Mouse (Mus musculus): ENCODE data around the gene Exoc6b. TPM values are rescaled to one million over a fixed set of nuclear protein-coding genes. Genes with fewer than 3 reads are reported as not detected.

Gene Exoc6b
- polyA plus RNA-seq, 1 experiment from 2014 or later: 32.5 TPM

DNA sequence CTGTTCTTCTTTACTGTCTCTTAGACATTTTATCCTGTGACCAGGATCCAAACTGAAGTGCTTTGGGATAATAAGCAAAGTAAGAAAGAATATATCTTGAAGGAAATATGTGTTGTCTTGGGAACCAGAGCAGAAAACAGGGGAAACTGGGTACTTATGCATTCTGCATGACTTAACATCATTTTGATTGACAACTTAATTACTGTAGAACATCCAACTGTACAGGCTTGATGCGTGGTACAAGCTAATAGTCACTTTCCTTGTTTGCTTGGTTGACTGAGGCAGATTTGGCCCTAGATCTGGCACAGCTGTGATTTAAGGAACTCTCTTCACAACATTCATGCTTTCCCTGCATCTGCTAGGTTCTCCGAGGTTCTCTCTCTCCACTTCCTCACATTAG is 285.3 kb downstream of the Exoc6b start:
- Histone ChIP-seq H3K4me2 (replicated peaks; ENCODE audit: low read depth, low read length) (no peak overlapping the region), H3K4me3 (ENCODE audit: low read length) (no peak overlapping the region), H3K27ac (ENCODE audit: low read depth, low read length) (no peak overlapping the region), H3K4me1 (ENCODE audit: control insufficient read depth, insufficient read depth, low read length) (no peaks in the 10 kb centered on the region; the same call in 1 of the 2 replicates), H3K36me3 (ENCODE audit: control insufficient read depth, insufficient read depth, low read length) (no peaks in the 10 kb centered on the region), H3K9me3 (ENCODE audit: control insufficient read depth, low read length) (no peaks in the 10 kb centered on the region), H3K9ac (ENCODE audit: low read depth, low read length) (no peak overlapping the region), H3K27me3 (ENCODE audit: control insufficient read depth, insufficient read depth, low read length) (no peaks in the 10 kb centered on the region)
- ATAC-seq (ENCODE audit: low FRiP score, low TSS enrichment): no peak
- 46% methylated on average over 2 of the region's 2 CpGs for WGBS

DNA sequence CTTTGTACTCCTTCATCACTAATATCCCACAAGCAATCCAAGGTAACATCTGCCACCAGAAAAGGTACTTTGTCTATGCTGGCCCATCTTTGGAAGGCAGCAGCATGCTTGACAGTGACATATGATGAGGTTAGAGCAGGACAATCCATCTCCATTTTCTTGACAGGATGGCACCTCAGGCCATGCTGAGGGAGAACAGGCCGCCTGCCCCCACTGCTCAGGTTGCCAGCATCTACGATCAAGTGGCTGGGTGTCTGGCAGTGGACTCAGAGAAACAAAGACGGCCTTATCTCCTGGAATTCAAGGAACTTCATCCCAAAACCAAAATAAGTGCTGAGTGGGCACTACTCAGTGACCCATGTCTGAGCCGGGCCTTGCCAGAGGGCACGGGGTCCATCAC is 289.3 kb downstream of the Exoc6b start:
- Histone ChIP-seq H3K9ac (ENCODE audit: low read depth, low read length) (no peak overlapping the region), H3K36me3 (ENCODE audit: control insufficient read depth, insufficient read depth, low read length) (no peaks in the 10 kb centered on the region), H3K27me3 (ENCODE audit: control insufficient read depth, insufficient read depth, low read length) (no peaks in the 10 kb centered on the region), H3K4me2 (replicated peaks; ENCODE audit: low read depth, low read length) (no peak overlapping the region), H3K4me3 (ENCODE audit: low read length) (no peak overlapping the region), H3K9me3 (ENCODE audit: control insufficient read depth, low read length) (no peaks in the 10 kb centered on the region), H3K4me1 (ENCODE audit: control insufficient read depth, insufficient read depth, low read length) (no peaks in the 10 kb centered on the region; the same call in 1 of the 2 replicates), H3K27ac (ENCODE audit: low read depth, low read length) (no peak overlapping the region)
- 29% methylated on average over 5 of the region's 5 CpGs for WGBS
- ATAC-seq (ENCODE audit: low FRiP score, low TSS enrichment): no peak

GRCm38 (mm10) chr6:84778970-84779369 is 290.3 kb downstream of the Exoc6b start:
- no peak overlapping the region for H3K4me3 ChIP-seq (ENCODE audit: low read length)

DNA sequence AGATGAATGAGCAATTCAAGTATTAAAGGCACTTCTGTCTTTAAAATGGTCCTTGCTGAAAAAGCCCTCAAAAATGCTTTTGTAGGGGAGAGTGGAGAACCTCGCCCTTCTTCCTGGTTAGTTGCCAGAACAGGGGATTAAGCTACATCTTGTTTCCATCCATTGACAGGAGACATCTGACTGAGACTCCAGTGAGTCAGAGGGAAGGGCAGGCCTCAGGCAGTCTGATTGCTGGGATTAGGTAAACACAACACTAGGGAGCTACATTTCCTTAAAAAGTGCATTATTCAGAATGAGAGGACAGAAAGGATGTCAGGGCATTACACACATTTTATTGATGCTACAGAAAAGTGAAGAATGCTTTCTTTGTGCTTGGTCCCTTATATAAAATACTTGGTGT is 293.4 kb downstream of the Exoc6b start:
- Histone ChIP-seq H3K9ac (ENCODE audit: low read depth, low read length) (no peak overlapping the region), H3K9me3 (ENCODE audit: control insufficient read depth, low read length) (no peaks in the 10 kb centered on the region), H3K27me3 (ENCODE audit: control insufficient read depth, insufficient read depth, low read length) (no peaks in the 10 kb centered on the region), H3K4me3 (ENCODE audit: low read length) (no peak overlapping the region), H3K4me2 (replicated peaks; ENCODE audit: low read depth, low read length) (no peak overlapping the region), H3K27ac (ENCODE audit: low read depth, low read length) (no peak overlapping the region), H3K36me3 (ENCODE audit: control insufficient read depth, insufficient read depth, low read length) (no peaks in the 10 kb centered on the region), H3K4me1 (ENCODE audit: control insufficient read depth, insufficient read depth, low read length) (no peaks in the 10 kb centered on the region)
- 59% methylated on average over 1 of the region's 1 CpGs for WGBS
- ATAC-seq (ENCODE audit: low FRiP score, low TSS enrichment): no peak

More at GRCm38 (mm10) chr6:84778970-84779369, 290.3 kb downstream of the Exoc6b start:
- no peaks in the 10 kb centered on the region; the same call in 1 of the 2 replicates for H3K4me1 ChIP-seq (ENCODE audit: control insufficient read depth, insufficient read depth, low read length)
- no peak overlapping the region for H3K9ac ChIP-seq (ENCODE audit: low read depth, low read length)
- ATAC-seq (ENCODE audit: low FRiP score, low TSS enrichment): no peak
- WGBS: 55% methylated on average over 5 of the region's 5 CpGs
- H3K27ac ChIP-seq (ENCODE audit: low read depth, low read length): no peak overlapping the region
- H3K27me3 ChIP-seq (ENCODE audit: control insufficient read depth, insufficient read depth, low read length): no peaks in the 10 kb centered on the region
- H3K36me3 ChIP-seq (ENCODE audit: control insufficient read depth, insufficient read depth, low read length): no peaks in the 10 kb centered on the region
- H3K4me2 ChIP-seq (replicated peaks; ENCODE audit: low read depth, low read length): no peak overlapping the region
- no peaks in the 10 kb centered on the region for H3K9me3 ChIP-seq (ENCODE audit: control insufficient read depth, low read length)

GRCm38 (mm10) chr6:84755266-84755665 is 314.0 kb downstream of the Exoc6b start:
- H3K4me1 ChIP-seq (ENCODE audit: control insufficient read depth, insufficient read depth, low read length): no peaks in the 10 kb centered on the region
- no peaks in the 10 kb centered on the region for H3K27me3 ChIP-seq (ENCODE audit: control insufficient read depth, insufficient read depth, low read length)
- no peak overlapping the region for H3K4me3 ChIP-seq (ENCODE audit: low read length)
- H3K36me3 ChIP-seq (ENCODE audit: control insufficient read depth, insufficient read depth, low read length): no peaks in the 10 kb centered on the region
- no peak overlapping the region for H3K9ac ChIP-seq (ENCODE audit: low read depth, low read length)
- no peaks in the 10 kb centered on the region for H3K9me3 ChIP-seq (ENCODE audit: control insufficient read depth, low read length)
- H3K27ac ChIP-seq (ENCODE audit: low read depth, low read length): no peak overlapping the region
- no peak for ATAC-seq (ENCODE audit: low FRiP score, low TSS enrichment)
- H3K4me2 ChIP-seq (replicated peaks; ENCODE audit: low read depth, low read length): no peak overlapping the region
- WGBS: 77% methylated on average over 3 of the region's 3 CpGs

DNA sequence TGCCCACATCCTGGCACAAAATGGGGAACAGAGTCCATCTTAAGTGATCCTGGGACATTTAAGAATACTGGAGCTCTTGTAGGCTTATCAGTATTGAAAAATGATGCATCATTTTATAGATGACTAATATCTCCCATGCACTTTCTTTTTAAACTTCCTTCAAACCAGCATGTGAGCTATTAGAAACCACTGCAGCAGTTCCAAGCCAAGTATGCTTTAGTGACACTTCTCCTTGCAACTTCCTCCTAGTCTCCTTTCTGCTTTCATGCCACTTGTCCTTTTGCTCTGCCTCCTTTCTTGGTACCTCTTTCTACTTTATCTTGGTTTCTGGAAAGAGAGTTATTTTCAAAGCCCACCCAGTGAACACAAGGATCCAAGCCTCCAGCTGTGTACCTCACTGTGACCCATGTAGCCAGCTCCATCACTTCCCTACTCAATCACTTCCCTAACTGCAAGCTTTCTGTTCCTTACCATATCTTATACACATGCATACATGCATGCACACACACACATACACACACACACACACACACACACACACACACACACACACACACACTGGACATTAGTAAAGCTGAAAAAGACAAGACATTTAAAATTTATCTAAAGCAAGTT is 316.4 kb downstream of the Exoc6b start:
- no peak overlapping the region for H3K27ac ChIP-seq (ENCODE audit: low read depth, low read length)
- H3K4me2 ChIP-seq (replicated peaks; ENCODE audit: low read depth, low read length): no peak overlapping the region
- no peaks in the 10 kb centered on the region for H3K27me3 ChIP-seq (ENCODE audit: control insufficient read depth, insufficient read depth, low read length)
- H3K4me1 ChIP-seq (ENCODE audit: control insufficient read depth, insufficient read depth, low read length): no peaks in the 10 kb centered on the region
- no peak overlapping the region for H3K4me3 ChIP-seq (ENCODE audit: low read length)
- no peak overlapping the region for H3K9ac ChIP-seq (ENCODE audit: low read depth, low read length)
- ATAC-seq (ENCODE audit: low FRiP score, low TSS enrichment): no peak
- no peaks in the 10 kb centered on the region for H3K36me3 ChIP-seq (ENCODE audit: control insufficient read depth, insufficient read depth, low read length)
- no peaks in the 10 kb centered on the region for H3K9me3 ChIP-seq (ENCODE audit: control insufficient read depth, low read length)

DNA sequence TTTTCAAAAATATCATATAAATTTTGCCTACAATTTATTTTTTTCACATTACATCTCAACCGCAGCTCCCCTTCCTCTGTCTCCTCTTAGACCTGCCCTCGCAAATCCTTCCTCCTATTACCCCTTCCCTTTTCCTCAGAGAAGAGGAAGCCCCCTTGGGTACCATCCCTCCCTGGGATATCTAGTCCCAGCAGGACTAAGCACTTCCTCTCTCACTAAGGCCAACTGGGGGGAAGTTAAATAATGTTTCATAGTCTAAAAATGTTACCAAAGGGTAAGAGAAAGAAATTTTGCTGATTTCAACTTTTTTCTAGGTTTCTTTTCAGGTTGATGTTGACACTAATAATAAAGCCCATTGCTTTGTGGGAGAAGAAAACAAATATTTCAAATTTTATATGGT is 317.9 kb downstream of the Exoc6b start:
- Histone ChIP-seq H3K9me3 (ENCODE audit: control insufficient read depth, low read length) (no peaks in the 10 kb centered on the region), H3K36me3 (ENCODE audit: control insufficient read depth, insufficient read depth, low read length) (no peaks in the 10 kb centered on the region)
- WGBS: 82% methylated on average over 2 of the region's 2 CpGs

DNA sequence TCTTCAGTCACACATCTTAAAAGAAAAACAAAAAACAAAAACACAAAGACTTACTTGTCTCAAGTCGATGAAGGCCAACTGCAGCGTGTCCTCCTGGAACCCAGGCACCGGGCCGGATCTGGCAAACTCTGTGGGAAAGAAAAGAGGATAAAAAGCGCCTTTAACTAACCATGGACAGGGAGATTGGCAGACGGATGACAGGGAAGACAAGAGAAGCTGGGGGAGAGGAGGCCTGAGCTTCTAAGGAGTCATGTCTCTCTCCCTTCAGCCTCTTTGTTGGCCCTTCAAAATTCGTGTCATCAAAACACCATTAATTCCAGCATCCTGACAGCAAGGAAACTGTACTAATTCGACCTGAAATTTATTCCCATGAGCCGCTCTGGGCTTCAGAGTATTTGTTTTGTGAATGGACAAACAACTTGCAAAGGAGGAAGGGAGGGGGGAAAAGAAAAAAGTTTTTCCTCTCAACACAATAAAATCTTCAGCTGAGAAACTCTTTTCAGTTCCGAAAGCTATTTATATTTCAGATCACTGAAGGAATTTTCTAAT is 322.4 kb downstream of the Exoc6b start:
- no peaks in the 10 kb centered on the region for H3K9me3 ChIP-seq (ENCODE audit: control insufficient read depth, low read length)
- H3K9ac ChIP-seq (ENCODE audit: low read depth, low read length): no peak overlapping the region
- no peaks in the 10 kb centered on the region for H3K27me3 ChIP-seq (ENCODE audit: control insufficient read depth, insufficient read depth, low read length)
- no peak overlapping the region for H3K4me2 ChIP-seq (replicated peaks; ENCODE audit: low read depth, low read length)
- no peak overlapping the region for H3K4me3 ChIP-seq (ENCODE audit: low read length)
- WGBS: 52% methylated on average over 10 of the region's 10 CpGs
- no peak for ATAC-seq (ENCODE audit: low FRiP score, low TSS enrichment)
- H3K36me3 ChIP-seq (ENCODE audit: control insufficient read depth, insufficient read depth, low read length): no peaks in the 10 kb centered on the region
- no peak overlapping the region for H3K27ac ChIP-seq (ENCODE audit: low read depth, low read length)
- H3K4me1 ChIP-seq (ENCODE audit: control insufficient read depth, insufficient read depth, low read length): no peaks in the 10 kb centered on the region

More for the DNA sequence above, 317.9 kb downstream of the Exoc6b start:
- no peak overlapping the region for H3K27ac ChIP-seq (ENCODE audit: low read depth, low read length)
- H3K4me3 ChIP-seq (ENCODE audit: low read length): no peak overlapping the region
- H3K9ac ChIP-seq (ENCODE audit: low read depth, low read length): no peak overlapping the region
- ATAC-seq (ENCODE audit: low FRiP score, low TSS enrichment): no peak
- H3K27me3 ChIP-seq (ENCODE audit: control insufficient read depth, insufficient read depth, low read length): no peaks in the 10 kb centered on the region
- H3K4me1 ChIP-seq (ENCODE audit: control insufficient read depth, insufficient read depth, low read length): no peaks in the 10 kb centered on the region
- H3K4me2 ChIP-seq (replicated peaks; ENCODE audit: low read depth, low read length): no peak overlapping the region

DNA sequence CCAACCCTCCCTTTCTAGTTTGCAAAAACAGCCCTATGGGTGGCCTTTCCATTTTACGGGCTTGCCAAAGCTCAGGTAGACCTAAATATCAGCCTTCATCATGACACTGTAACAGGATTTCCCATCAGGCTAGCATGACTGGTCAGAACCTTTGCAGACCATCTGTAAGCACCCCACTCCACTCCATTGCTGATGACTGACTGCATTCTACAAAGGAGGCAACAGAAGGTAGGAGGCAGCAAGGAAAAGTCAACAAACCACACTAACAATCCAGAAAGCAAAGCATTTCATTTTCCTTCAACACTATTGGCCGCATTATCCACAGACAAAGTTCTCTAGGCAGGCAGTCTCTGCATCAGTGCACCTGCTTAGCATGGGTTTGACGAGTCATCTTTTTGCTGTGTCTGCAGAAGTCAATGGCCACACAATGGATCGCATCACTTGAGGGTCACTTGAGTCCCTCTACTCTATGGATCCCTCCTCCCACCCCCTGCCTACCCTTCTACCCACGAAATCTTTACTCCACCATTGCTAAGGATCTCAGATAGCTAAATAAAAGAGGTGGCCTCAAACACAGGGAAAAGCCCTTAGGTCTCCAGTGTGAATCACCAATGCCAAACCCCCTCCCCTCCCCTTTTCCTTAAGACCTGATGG is 323.0 kb downstream of the Exoc6b start:
- Histone ChIP-seq H3K36me3 (ENCODE audit: control insufficient read depth, insufficient read depth, low read length) (no peaks in the 10 kb centered on the region), H3K4me3 (ENCODE audit: low read length) (no peak overlapping the region), H3K9ac (ENCODE audit: low read depth, low read length) (no peak overlapping the region), H3K27me3 (ENCODE audit: control insufficient read depth, insufficient read depth, low read length) (no peaks in the 10 kb centered on the region), H3K4me2 (replicated peaks; ENCODE audit: low read depth, low read length) (no peak overlapping the region), H3K27ac (ENCODE audit: low read depth, low read length) (no peak overlapping the region), H3K4me1 (ENCODE audit: control insufficient read depth, insufficient read depth, low read length) (no peaks in the 10 kb centered on the region), H3K9me3 (ENCODE audit: control insufficient read depth, low read length) (no peaks in the 10 kb centered on the region)
- ATAC-seq (ENCODE audit: low FRiP score, low TSS enrichment): no peak
- WGBS: 79% methylated on average over 5 of the region's 5 CpGs

All from kidney, embryonic 14.5 days (tissue).